9 mouse cellular contexts compared by ENCODE assay signal in the genomic region with DNA sequence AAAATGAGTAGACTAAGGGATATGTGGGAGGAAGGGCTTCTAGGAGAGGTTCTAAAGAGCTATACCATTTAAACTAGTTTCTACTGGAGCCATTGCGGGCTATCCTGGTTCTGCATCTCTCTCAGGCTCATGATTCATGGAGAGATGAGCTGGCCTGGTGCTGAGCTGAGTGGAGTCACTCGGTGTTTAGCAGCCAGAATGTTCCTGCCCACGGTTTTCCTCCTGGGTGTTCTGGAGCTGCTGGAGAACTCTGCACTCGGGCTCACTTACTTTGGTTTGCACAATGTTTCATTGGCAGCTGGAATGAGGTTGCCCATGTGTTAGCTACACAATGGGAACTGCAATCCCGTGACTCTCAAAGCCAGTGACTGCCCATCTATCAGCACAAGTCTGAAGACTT.
"Had no signal": no experiment of that assay in that cellular context is flagged by ENCODE, and none has a peak within 500 bp of the region (broad histone marks: within the 10 kb centered on the region; RNA-seq: fewer than 3 reads in every experiment).

No protein-coding gene starts in this region.

- DNase-seq: kidney, adult 8-10 months; kidney, postnatal 10 days; kidney, postnatal 36 days; liver, embryonic 13.5 days; lung, adult 2 months; lung, postnatal 14 days; lung, postnatal 4 days; midbrain, embryonic 14.5 days; thymus, postnatal 25 days had no signal
